Mouse (Mus musculus) liver, postnatal 0 days (tissue): ENCODE results near the gene Matn1. TPM values are rescaled to one million over a fixed set of nuclear protein-coding genes. Genes with fewer than 3 reads are reported as not detected.

ENCODE experiments used
- ATAC-seq: fragments of 200-750 bp; cut with Nextera tagmentation; 2 replicates; pipeline ENCODE4 v1.8.0; 2017; ENCODE audit warnings: mild to moderate bottlenecking, moderate library complexity
- DNase-seq: peaks from one replicate; pipeline ENCODE4 v3.0.0-alpha.2; 2016
- H3K27ac ChIP-seq: fragments of 300-500 bp; sonication (generic); 2 replicates; pipeline ENCODE4 v1.5.1; 2014; ENCODE audit warnings: antibody characterized with exemption, moderate library complexity, mild to moderate bottlenecking, low read depth
- H3K27me3 ChIP-seq: fragments of 300-500 bp; sonication (generic); 2 replicates; pipeline ENCODE4 v1.6.1; 2014; ENCODE audit warnings: low read length, control low read depth, mixed read lengths; ENCODE audit not compliant: insufficient read depth
- H3K36me3 ChIP-seq: fragments of 300-500 bp; sonication (generic); replicated peaks from 2 replicates; pipeline ENCODE4 v1.6.1; 2014; ENCODE audit warnings: mild to moderate bottlenecking, control low read depth, low read length, moderate library complexity, mixed read lengths; ENCODE audit not compliant: insufficient read depth
- H3K4me1 ChIP-seq: fragments of 300-500 bp; sonication (generic); 2 replicates; pipeline ENCODE4 v1.6.1; 2014; ENCODE audit warnings: antibody characterized with exemption, mild to moderate bottlenecking, control low read depth; ENCODE audit not compliant: insufficient read depth
- H3K4me2 ChIP-seq: fragments of 300-500 bp; sonication (generic); 2 replicates; pipeline ENCODE4 v1.6.1; 2014; ENCODE audit warnings: low read depth, mild to moderate bottlenecking, low read length, moderate library complexity, mixed read lengths
- H3K4me3 ChIP-seq: fragments of 300-500 bp; sonication (generic); 2 replicates; pipeline ENCODE4 v1.5.1; 2014; ENCODE audit warnings: low read depth, low read length
- H3K9ac ChIP-seq: fragments of 300-500 bp; sonication (generic); replicated peaks from 2 replicates; pipeline ENCODE4 v1.6.1; 2014; ENCODE audit warnings: mild to moderate bottlenecking, moderate library complexity
- H3K9me3 ChIP-seq: fragments of 300-500 bp; sonication (generic); 2 replicates; pipeline ENCODE4 v1.6.1; 2016; ENCODE audit warnings: mild to moderate bottlenecking, control low read depth, low read length, mixed read lengths
- CTCF ChIP-seq: sonication (generic); IDR thresholded peaks from 2 replicates; pipeline ENCODE4 v1.5.1; 2016; ENCODE audit warnings: antibody characterized with exemption, low read depth
- EP300 ChIP-seq: IDR thresholded peaks from 2 replicates; pipeline ENCODE4 v1.6.1; 2016; ENCODE audit warnings: antibody characterized with exemption, low read depth, mild to moderate bottlenecking
- WGBS: fragments of 180-500 bp; shearing (Covaris S2); extraction: QIAGEN DNeasy Blood & Tissue Kit; methylation state at CpG from one replicate; pipeline ENCODE4 v1.1.7; 2014; ENCODE audit not compliant: insufficient replicate concordance; 5-methylcytosine and 5-hydroxymethylcytosine counted together
- polyA plus RNA-seq: library from polyadenylated mRNA; unstranded; fragments of >200 nt; fragmentation: Nextera tagmentation; extraction: Ambion mirVana; gene quantifications from 2 replicates; pipeline ENCODE4 v1.2.1, GENCODE M21; 2015

Matn1 gene
- 0.05 TPM in 1 of 2 replicates, not detected in the other for polyA plus RNA-seq

GRCm38 (mm10) chr4:130944112-130944511 lies at the start of gene Matn1:
Matn1 (plus strand) TSS chr4:130944385.
- Histone ChIP-seq H3K27me3 (no peaks in the 10 kb centered on the region), H3K4me1 (no peaks in the 10 kb centered on the region), H3K36me3 (no peaks in the 10 kb centered on the region), H3K9ac (no peak within 1 kb of the TSS), H3K4me3 (no peak within 1 kb of the TSS), H3K9me3 (no peaks in the 10 kb centered on the region), H3K4me2 (no peak within 1 kb of the TSS), H3K27ac (no peak within 1 kb of the TSS)
- ATAC-seq, result no peak
- no peak for DNase-seq
- 13% methylated on average over 6 of the region's 6 CpGs for WGBS
- TF ChIP-seq EP300, result no peak
- no peak for TF ChIP-seq CTCF

GRCm38 (mm10) chr4:130895701-130896100 lies 48.5 kb upstream of the Matn1 start:
- no peak for TF ChIP-seq CTCF
- no peak for TF ChIP-seq EP300
- H3K9me3 ChIP-seq, result no peaks in the 10 kb centered on the region
- ATAC-seq, result no peak
- H3K27me3 ChIP-seq, result 0 out of 2 replicates have a peak, but pooled peaks cover 4% of the 10 kb centered on the region
- WGBS, result 76% methylated on average over 6 of the region's 6 CpGs
- no peaks in the 10 kb centered on the region for H3K36me3 ChIP-seq
- H3K4me1 ChIP-seq, result peaks cover under 1% of the 10 kb centered on the region; the same call in 1 of the 2 replicates
- H3K4me3 ChIP-seq, result no peak overlapping the region
- no peak for DNase-seq
- no peak overlapping the region for H3K27ac ChIP-seq
- H3K4me2 ChIP-seq, result no peak overlapping the region
- no peak overlapping the region for H3K9ac ChIP-seq

- peak; percentile 66 for DNase-seq
- Histone ChIP-seq H3K9me3 (no peaks in the 10 kb centered on the region), H3K36me3 (no peaks in the 10 kb centered on the region), H3K4me1 (0 out of 2 replicates have a peak, but pooled peaks cover 2% of the 10 kb centered on the region), H3K27ac (no peak overlapping the region), H3K4me3 (no peak overlapping the region), H3K27me3 (0 out of 2 replicates have a peak, but pooled peaks cover 4% of the 10 kb centered on the region), H3K9ac (no peak overlapping the region), H3K4me2 (no peak overlapping the region)
- 48% methylated on average over 2 of the region's 2 CpGs for WGBS
- no peak; the same call in 1 of the 2 replicates for ATAC-seq
- TF ChIP-seq CTCF (peak; percentile 89), EP300 (no peak)
These were observed 47.8 kb upstream of the Matn1 start for GRCm38 (mm10) chr4:130896372-130896771.

- H3K27me3 ChIP-seq, result 0 out of 2 replicates have a peak, but pooled peaks cover 4% of the 10 kb centered on the region
- no peaks in the 10 kb centered on the region for H3K36me3 ChIP-seq
- DNase-seq (no peak), ATAC-seq (no peak)
- no peak overlapping the region for H3K9ac ChIP-seq
- TF ChIP-seq EP300 (no peak), CTCF (no peak)
- H3K4me3 ChIP-seq, result no peak overlapping the region
- H3K4me1 ChIP-seq, result peaks cover 12% of the 10 kb centered on the region
- no peaks in the 10 kb centered on the region for H3K9me3 ChIP-seq
- H3K27ac ChIP-seq, result peak overlapping the region; percentile 55
- 58% methylated on average over 2 of the region's 3 CpGs for WGBS
- H3K4me2 ChIP-seq, result no peak overlapping the region
These were observed 44.8 kb upstream of the Matn1 start for GRCm38 (mm10) chr4:130899383-130899781.

- TF ChIP-seq CTCF (no peak), EP300 (no peak)
- no peak for ATAC-seq
- Histone ChIP-seq H3K27me3 (0 out of 2 replicates have a peak, but pooled peaks cover 3% of the 10 kb centered on the region), H3K4me3 (no peak overlapping the region), H3K4me2 (no peak overlapping the region), H3K9ac (no peak overlapping the region), H3K27ac (peak overlapping the region; percentile 55), H3K36me3 (no peaks in the 10 kb centered on the region), H3K4me1 (peaks cover 12% of the 10 kb centered on the region), H3K9me3 (no peaks in the 10 kb centered on the region)
- 53% methylated on average over 6 of the region's 6 CpGs for WGBS
- DNase-seq, result no peak
These were observed 44.3 kb upstream of the Matn1 start for GRCm38 (mm10) chr4:130899782-130900427.

- Histone ChIP-seq H3K4me3 (no peak overlapping the region), H3K36me3 (no peaks in the 10 kb centered on the region), H3K9me3 (no peaks in the 10 kb centered on the region), H3K4me1 (peaks cover 12% of the 10 kb centered on the region), H3K27me3 (no peaks in the 10 kb centered on the region), H3K9ac (no peak overlapping the region), H3K4me2 (no peak overlapping the region), H3K27ac (no peak overlapping the region)
- TF ChIP-seq EP300 (no peak), CTCF (no peak)
- 68% methylated on average over 7 of the region's 7 CpGs for WGBS
- no peak for ATAC-seq
- DNase-seq, result no peak
These were observed 43.4 kb upstream of the Matn1 start for GRCm38 (mm10) chr4:130900746-130901145.
